Mouse (Mus musculus) kidney, postnatal 10 days (tissue): Measurements from ENCODE around the gene Dagla.

Experiments used
- DNase-seq: peaks from one replicate; pipeline ENCODE4 v3.0.0; 2021; ENCODE audit warnings: mixed read lengths

The Dagla gene

GRCm38 (mm10) chr19:10235784-10236565 is 68.7 kb downstream of the Dagla start:
- DNase-seq: peak; percentile 58

- DNase-seq: no peak
Observed at GRCm38 (mm10) chr19:10232327-10233017, 72.2 kb downstream of the Dagla start.

- DNase-seq: no peak
Observed at GRCm38 (mm10) chr19:10231871-10232270, 72.8 kb downstream of the Dagla start.

DNA sequence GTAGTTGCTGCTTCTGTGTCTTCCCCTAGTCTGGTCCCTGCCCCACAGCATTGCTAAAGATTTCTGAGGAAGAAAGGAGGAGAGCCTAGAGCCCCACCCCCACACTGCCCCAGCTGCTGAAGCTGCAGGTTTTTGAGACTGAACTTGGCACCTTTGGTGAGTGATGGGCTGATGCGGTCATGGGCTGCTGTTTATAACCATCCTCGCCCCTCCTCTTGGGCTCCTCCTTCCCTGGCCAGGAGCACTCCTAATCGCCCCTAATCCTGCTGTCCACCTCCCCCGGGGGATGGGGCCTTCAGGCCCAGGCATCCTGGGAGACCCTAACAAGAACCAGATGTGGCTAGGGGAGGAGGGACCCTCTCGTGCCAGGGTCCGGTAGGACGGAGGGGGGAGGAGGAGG is 73.7 kb downstream of the Dagla start:
- DNase-seq: peak; percentile 51

DNA sequence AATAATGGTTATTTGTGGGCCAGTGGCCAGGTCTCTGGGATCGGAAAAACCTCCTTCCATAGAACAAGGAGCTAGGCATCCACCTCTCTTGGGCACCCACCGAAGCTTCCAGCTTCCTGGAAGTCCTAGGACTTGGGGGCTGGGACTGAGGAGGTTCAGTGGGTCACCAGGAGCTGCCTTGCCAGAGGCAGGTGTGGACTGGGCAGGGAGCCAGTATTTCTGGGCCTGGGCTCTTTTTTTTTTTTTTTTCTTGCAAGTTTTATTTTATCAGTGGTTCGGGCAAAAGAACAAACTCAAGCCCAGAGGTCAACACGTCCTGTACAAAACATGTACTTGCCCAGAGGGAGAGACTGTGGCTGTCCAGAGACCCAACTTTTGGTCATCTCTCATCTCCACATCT is 78.9 kb downstream of the Dagla start:
- peak; percentile 66 for DNase-seq

- no peak for DNase-seq
Observed at GRCm38 (mm10) chr19:10224637-10225453, 79.8 kb downstream of the Dagla start.

GRCm38 (mm10) chr19:10223561-10223960 is 81.1 kb downstream of the Dagla start:
- no peak for DNase-seq

GRCm38 (mm10) chr19:10222656-10223055 is 82.0 kb downstream of the Dagla start:
- no peak for DNase-seq

DNA sequence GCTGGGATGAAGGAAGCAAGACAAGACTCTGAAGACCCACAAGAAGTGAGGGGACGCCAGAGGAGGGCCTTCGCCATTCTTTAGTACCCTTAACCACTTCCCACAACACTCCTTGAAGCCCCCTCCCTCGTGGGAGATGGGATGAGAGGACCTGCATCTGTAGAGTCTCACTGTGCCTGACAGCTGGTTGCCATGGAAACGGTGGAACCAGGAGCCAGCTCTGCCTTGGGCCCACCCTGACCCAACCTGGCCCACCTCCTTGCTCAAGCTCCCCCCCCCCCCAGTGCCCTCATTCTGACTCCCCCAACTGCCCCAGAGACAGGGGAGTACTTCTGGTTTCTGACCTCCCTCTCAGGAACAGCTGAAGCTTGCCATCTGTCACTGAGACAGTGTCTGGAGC is 83.1 kb downstream of the Dagla start:
- no peak for DNase-seq

- DNase-seq: no peak
Observed at GRCm38 (mm10) chr19:10219593-10219992, 85.1 kb downstream of the Dagla start.

GRCm38 (mm10) chr19:10219108-10219507 is 85.6 kb downstream of the Dagla start:
- DNase-seq: peak; percentile 68

- no peak for DNase-seq
Observed at GRCm38 (mm10) chr19:10216101-10216500, 88.6 kb downstream of the Dagla start.

DNA sequence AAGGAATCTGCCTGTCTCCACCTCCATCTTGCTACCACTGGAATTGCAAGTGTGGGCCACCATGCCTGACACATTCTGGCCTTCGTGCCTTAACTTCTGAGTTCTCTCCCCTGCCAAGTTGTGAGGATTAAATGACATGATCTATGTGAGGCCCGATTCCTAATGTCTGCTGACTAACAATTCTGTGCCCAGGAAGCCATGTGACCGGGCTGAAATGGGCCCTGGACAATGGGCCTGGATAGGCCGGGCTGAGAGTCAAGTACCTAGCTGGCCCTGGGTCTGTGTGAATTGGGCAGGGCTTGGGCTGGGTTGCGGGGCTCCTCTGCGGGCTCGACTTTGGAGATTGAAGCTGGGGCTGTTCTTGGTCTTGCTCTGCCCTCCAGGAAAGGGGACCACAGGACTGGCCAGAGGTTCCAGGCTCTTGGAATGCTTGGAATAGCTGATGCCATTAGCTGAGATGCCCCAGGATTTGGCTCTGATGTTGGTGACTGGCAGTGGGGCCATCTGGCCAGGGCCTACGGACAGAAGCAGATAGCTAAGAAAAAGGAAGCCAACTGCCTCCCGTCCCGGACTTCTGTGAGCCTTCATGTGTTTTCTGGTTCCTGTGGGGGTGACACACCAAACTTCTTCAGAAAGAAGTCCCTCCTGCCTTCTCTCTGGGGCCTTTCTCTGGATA is 90.7 kb downstream of the Dagla start:
- DNase-seq: no peak

DNA sequence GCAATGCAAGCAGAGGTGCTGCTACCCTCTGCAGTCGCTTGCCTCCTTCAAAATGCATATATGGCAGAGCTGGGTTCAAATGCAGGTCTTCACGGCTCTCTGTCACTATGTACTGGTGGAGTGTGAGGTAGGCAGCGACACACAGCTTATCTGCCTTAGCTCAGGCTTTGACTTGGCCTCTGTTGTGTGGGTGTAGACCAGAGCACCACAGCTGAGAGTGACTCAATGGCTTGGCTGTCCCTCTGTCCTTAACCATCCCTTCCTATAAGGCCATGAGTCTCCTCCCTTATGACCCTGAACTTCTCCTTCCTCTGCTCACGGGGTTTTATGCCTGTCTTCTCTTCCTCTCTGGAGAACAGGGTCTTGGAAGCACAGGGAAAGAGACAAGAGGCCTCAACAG is 93.8 kb downstream of the Dagla start:
- DNase-seq: no peak

- DNase-seq: no peak
Observed at GRCm38 (mm10) chr19:10208851-10209250, 95.8 kb downstream of the Dagla start.

- DNase-seq: no peak
Observed at GRCm38 (mm10) chr19:10205051-10205450, 99.6 kb downstream of the Dagla start.

- DNase-seq: peak; percentile 53
Observed at GRCm38 (mm10) chr19:10204616-10205001, 100.1 kb downstream of the Dagla start.

DNA sequence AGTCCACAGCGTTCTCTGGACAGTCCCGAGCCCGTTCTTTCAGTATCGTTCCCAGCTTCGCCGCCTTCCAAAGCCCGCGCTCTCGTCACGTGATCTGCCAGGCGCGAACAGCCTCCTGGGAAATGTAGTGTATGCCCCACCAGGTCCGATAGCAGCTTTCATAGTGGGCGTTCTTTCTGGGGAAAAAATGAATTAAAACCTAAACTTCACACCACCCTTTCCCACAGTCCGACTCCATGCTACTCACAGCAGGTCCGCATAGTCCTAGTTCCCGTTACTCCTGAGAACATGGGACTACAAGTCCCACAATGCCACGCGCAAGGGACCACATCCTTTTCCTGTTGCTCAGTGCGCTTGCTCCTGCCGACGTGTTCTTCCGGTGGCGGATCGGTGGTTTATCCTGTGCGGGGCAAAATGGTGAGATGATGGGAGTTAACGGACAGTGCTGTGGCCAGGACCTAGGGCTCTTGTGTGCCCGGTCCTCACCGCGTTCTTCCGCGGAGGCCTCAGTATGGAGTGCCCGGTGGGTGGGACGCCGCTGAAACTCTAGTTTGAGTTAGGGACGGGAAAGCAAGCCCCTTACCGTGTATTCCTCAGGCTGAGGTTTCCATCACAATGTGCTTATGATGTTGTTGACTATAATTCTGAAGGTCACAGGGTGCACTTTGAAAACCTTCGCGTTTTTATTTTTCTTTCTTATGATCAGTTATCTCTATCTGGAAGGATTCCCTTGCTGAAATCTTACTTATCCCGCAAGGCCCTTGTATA is 100.6 kb downstream of the Dagla start, which contains the start of the genes Tmem258 and Fen1:
Gene Tmem258 (plus strand): TSS at position 167 of the 768 bp plus-strand sequence.
Gene Fen1 (minus strand): TSS at position 322 of the 768 bp plus-strand sequence.
- DNase-seq: peak; percentile 93

- DNase-seq: no peak
Observed at GRCm38 (mm10) chr19:10203146-10203847, 101.4 kb downstream of the Dagla start.

DNA sequence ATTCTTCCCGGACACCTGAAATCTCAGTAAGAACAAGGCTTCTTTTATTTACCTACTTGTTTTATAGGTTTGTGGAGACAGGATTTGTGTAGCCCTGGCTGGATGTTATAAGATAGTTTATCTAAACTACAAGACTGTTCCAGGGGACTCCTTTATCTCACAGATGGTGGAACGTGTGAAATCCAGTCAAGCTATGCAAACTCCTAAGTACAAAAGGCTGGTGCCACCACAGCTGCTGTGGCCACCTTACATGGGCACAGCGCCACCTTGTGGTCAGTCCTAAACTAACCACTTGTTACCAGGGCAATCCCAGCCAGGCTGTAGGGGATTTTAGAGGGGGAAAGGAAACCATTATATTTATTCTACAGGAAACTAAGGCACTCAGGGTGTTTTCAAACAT is 106.0 kb downstream of the Dagla start:
- peak; percentile 92 for DNase-seq

DNA sequence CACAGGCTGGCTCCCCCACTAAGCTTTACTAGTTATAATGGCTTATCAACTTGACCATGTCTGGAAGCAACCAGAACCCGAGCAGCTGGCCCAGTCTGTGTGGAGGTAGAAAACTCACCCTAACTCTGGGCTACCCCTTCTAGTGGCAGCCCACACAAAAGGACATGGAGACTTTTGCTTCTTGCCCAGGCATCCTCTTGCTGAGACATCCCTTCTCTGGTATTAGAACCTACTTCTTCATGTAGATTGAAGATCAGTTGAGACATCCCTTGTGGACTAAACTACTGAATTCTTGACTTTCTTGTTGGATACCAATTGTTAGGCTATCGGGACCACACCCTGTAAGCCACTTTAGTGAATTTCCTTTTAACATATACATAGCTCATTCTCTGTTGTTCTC is 106.4 kb downstream of the Dagla start:
- DNase-seq: no peak
